Mouse (Mus musculus): ENCODE results near the gene Acp7. TPM values are rescaled to one million over a fixed set of nuclear protein-coding genes. Genes with fewer than 3 reads are reported as not detected.
"Not testable (repeated sequence)": the region's sequence is repeated elsewhere in the genome, so short reads cannot be mapped to it uniquely, and the experiment has no call there.

The Acp7 gene
- not detected in 2 replicates for polyA plus RNA-seq (2014; fragmentation: Nextera tagmentation; extraction: Ambion mirVana)

- Histone ChIP-seq H3K4me2 (peak within 1 kb of the TSS; percentile 26; the same call in 1 of the 2 replicates), H3K9me3 (ENCODE audit: control insufficient read depth, low read length) (no peaks in the 10 kb centered on the region), H3K9ac (ENCODE audit: low read depth, low read length) (no peak within 1 kb of the TSS), H3K4me1 (replicated peaks; ENCODE audit: control insufficient read depth, insufficient read depth, low read length) (no peaks in the 10 kb centered on the region), H3K36me3 (ENCODE audit: control insufficient read depth, insufficient read depth, low read length) (no peaks in the 10 kb centered on the region), H3K4me3 (ENCODE audit: low read depth, low read length) (0 out of 2 replicates have a peak within 1 kb of the TSS, but pooled peaks have one; percentile 3), H3K27me3 (replicated peaks; ENCODE audit: control insufficient read depth, insufficient read depth, low read length) (peaks cover 39% of the 10 kb centered on the region), H3K27ac (ENCODE audit: low read depth, low read length) (no peak within 1 kb of the TSS)
- WGBS = 21% methylated on average over 10 of the region's 10 CpGs
- DNase-seq (ENCODE audit: low spot score) = no peak
- ATAC-seq (replicated peaks; ENCODE audit: low FRiP score) = no peak
Observed at GRCm38 (mm10) chr7:28631073-28631472, at the start of gene Acp7. Acp7 (minus strand) TSS chr7:28631332.

- no peak for ATAC-seq (replicated peaks; ENCODE audit: low FRiP score)
- 81% methylated on average over 8 of the region's 8 CpGs for WGBS
Observed at GRCm38 (mm10) chr7:28677624-28678023, 46.5 kb upstream of the Acp7 start.

GRCm38 (mm10) chr7:28676811-28677541 is 45.8 kb upstream of the Acp7 start:
- Histone ChIP-seq H3K27ac (ENCODE audit: low read depth, low read length) (no peak overlapping the region), H3K4me2 (no peak overlapping the region), H3K4me3 (ENCODE audit: low read depth, low read length) (no peak overlapping the region), H3K36me3 (ENCODE audit: control insufficient read depth, insufficient read depth, low read length) (no peaks in the 10 kb centered on the region), H3K27me3 (replicated peaks; ENCODE audit: control insufficient read depth, insufficient read depth, low read length) (no peaks in the 10 kb centered on the region), H3K9ac (ENCODE audit: low read depth, low read length) (no peak overlapping the region), H3K9me3 (ENCODE audit: control insufficient read depth, low read length) (no peaks in the 10 kb centered on the region), H3K4me1 (replicated peaks; ENCODE audit: control insufficient read depth, insufficient read depth, low read length) (no peaks in the 10 kb centered on the region)
- ATAC-seq (replicated peaks; ENCODE audit: low FRiP score) (no peak), DNase-seq (ENCODE audit: low spot score) (no peak)
- 66% methylated on average over 13 of the region's 13 CpGs for WGBS

More at GRCm38 (mm10) chr7:28677624-28678023, 46.5 kb upstream of the Acp7 start:
- no peak for DNase-seq (ENCODE audit: low spot score)
- Histone ChIP-seq H3K27ac (ENCODE audit: low read depth, low read length) (no peak overlapping the region), H3K9ac (ENCODE audit: low read depth, low read length) (no peak overlapping the region), H3K4me3 (ENCODE audit: low read depth, low read length) (no peak overlapping the region), H3K4me2 (no peak overlapping the region), H3K27me3 (replicated peaks; ENCODE audit: control insufficient read depth, insufficient read depth, low read length) (no peaks in the 10 kb centered on the region), H3K36me3 (ENCODE audit: control insufficient read depth, insufficient read depth, low read length) (no peaks in the 10 kb centered on the region), H3K4me1 (replicated peaks; ENCODE audit: control insufficient read depth, insufficient read depth, low read length) (no peaks in the 10 kb centered on the region), H3K9me3 (ENCODE audit: control insufficient read depth, low read length) (no peaks in the 10 kb centered on the region)

GRCm38 (mm10) chr7:28675746-28676145 is 44.6 kb upstream of the Acp7 start:
- Histone ChIP-seq H3K9me3 (ENCODE audit: control insufficient read depth, low read length) (no peaks in the 10 kb centered on the region), H3K4me2 (no peak overlapping the region), H3K9ac (ENCODE audit: low read depth, low read length) (no peak overlapping the region), H3K4me3 (ENCODE audit: low read depth, low read length) (no peak overlapping the region), H3K36me3 (ENCODE audit: control insufficient read depth, insufficient read depth, low read length) (no peaks in the 10 kb centered on the region), H3K4me1 (replicated peaks; ENCODE audit: control insufficient read depth, insufficient read depth, low read length) (no peaks in the 10 kb centered on the region), H3K27me3 (replicated peaks; ENCODE audit: control insufficient read depth, insufficient read depth, low read length) (no peaks in the 10 kb centered on the region), H3K27ac (ENCODE audit: low read depth, low read length) (no peak overlapping the region)
- WGBS = 40% methylated on average over 11 of the region's 11 CpGs
- DNase-seq (ENCODE audit: low spot score) (no peak), ATAC-seq (replicated peaks; ENCODE audit: low FRiP score) (no peak)

GRCm38 (mm10) chr7:28674994-28675393 is 43.9 kb upstream of the Acp7 start:
- 59% methylated on average over 9 of the region's 9 CpGs for WGBS
- ATAC-seq (replicated peaks; ENCODE audit: low FRiP score) = no peak
- H3K9me3 ChIP-seq (ENCODE audit: control insufficient read depth, low read length) = no peaks in the 10 kb centered on the region
- no peaks in the 10 kb centered on the region for H3K4me1 ChIP-seq (replicated peaks; ENCODE audit: control insufficient read depth, insufficient read depth, low read length)
- no peak overlapping the region for H3K4me3 ChIP-seq (ENCODE audit: low read depth, low read length)
- H3K27ac ChIP-seq (ENCODE audit: low read depth, low read length) = no peak overlapping the region
- H3K36me3 ChIP-seq (ENCODE audit: control insufficient read depth, insufficient read depth, low read length) = no peaks in the 10 kb centered on the region
- DNase-seq (ENCODE audit: low spot score) = no peak
- H3K27me3 ChIP-seq (replicated peaks; ENCODE audit: control insufficient read depth, insufficient read depth, low read length) = no peaks in the 10 kb centered on the region
- H3K9ac ChIP-seq (ENCODE audit: low read depth, low read length) = no peak overlapping the region
- no peak overlapping the region for H3K4me2 ChIP-seq

- H3K9ac ChIP-seq (ENCODE audit: low read depth, low read length); H3K36me3 ChIP-seq (ENCODE audit: control insufficient read depth, insufficient read depth, low read length); H3K9me3 ChIP-seq (ENCODE audit: control insufficient read depth, low read length); ATAC-seq (replicated peaks; ENCODE audit: low FRiP score); DNase-seq (ENCODE audit: low spot score); H3K4me1 ChIP-seq (replicated peaks; ENCODE audit: control insufficient read depth, insufficient read depth, low read length); H3K4me2 ChIP-seq; H3K27ac ChIP-seq (ENCODE audit: low read depth, low read length); H3K27me3 ChIP-seq (replicated peaks; ENCODE audit: control insufficient read depth, insufficient read depth, low read length); H3K4me3 ChIP-seq (ENCODE audit: low read depth, low read length): not testable (repeated sequence)
- 60% methylated on average over 5 of the region's 5 CpGs for WGBS
Observed at GRCm38 (mm10) chr7:28672786-28673185, 41.7 kb upstream of the Acp7 start.

- Histone ChIP-seq H3K4me1 (replicated peaks; ENCODE audit: control insufficient read depth, insufficient read depth, low read length) (no peaks in the 10 kb centered on the region), H3K9me3 (ENCODE audit: control insufficient read depth, low read length) (no peaks in the 10 kb centered on the region), H3K9ac (ENCODE audit: low read depth, low read length) (no peak overlapping the region), H3K27me3 (replicated peaks; ENCODE audit: control insufficient read depth, insufficient read depth, low read length) (no peaks in the 10 kb centered on the region; the same call in 1 of the 2 replicates), H3K4me2 (no peak overlapping the region), H3K27ac (ENCODE audit: low read depth, low read length) (no peak overlapping the region), H3K36me3 (ENCODE audit: control insufficient read depth, insufficient read depth, low read length) (no peaks in the 10 kb centered on the region), H3K4me3 (ENCODE audit: low read depth, low read length) (no peak overlapping the region)
- ATAC-seq (replicated peaks; ENCODE audit: low FRiP score) = no peak
- no peak for DNase-seq (ENCODE audit: low spot score)
- WGBS = 86% methylated on average over 5 of the region's 5 CpGs
Observed at GRCm38 (mm10) chr7:28672276-28672675, 41.1 kb upstream of the Acp7 start.

GRCm38 (mm10) chr7:28671172-28671571 is 40.0 kb upstream of the Acp7 start:
- no peaks in the 10 kb centered on the region for H3K4me1 ChIP-seq (replicated peaks; ENCODE audit: control insufficient read depth, insufficient read depth, low read length)
- no peaks in the 10 kb centered on the region; the same call in 1 of the 2 replicates for H3K27me3 ChIP-seq (replicated peaks; ENCODE audit: control insufficient read depth, insufficient read depth, low read length)
- no peak overlapping the region for H3K4me2 ChIP-seq
- H3K27ac ChIP-seq (ENCODE audit: low read depth, low read length) = no peak overlapping the region
- ATAC-seq (replicated peaks; ENCODE audit: low FRiP score) (no peak), DNase-seq (ENCODE audit: low spot score) (no peak)
- H3K9ac ChIP-seq (ENCODE audit: low read depth, low read length) = no peak overlapping the region
- H3K36me3 ChIP-seq (ENCODE audit: control insufficient read depth, insufficient read depth, low read length) = no peaks in the 10 kb centered on the region
- 45% methylated on average over 4 of the region's 4 CpGs for WGBS
- H3K4me3 ChIP-seq (ENCODE audit: low read depth, low read length) = no peak overlapping the region
- no peaks in the 10 kb centered on the region for H3K9me3 ChIP-seq (ENCODE audit: control insufficient read depth, low read length)

Measured in liver, embryonic 11.5 days (tissue).